Mouse (Mus musculus) kidney, embryonic 14.5 days (tissue): ENCODE measurements around the gene Myl6b. TPM values are rescaled to one million over a fixed set of nuclear protein-coding genes. Genes with fewer than 3 reads are reported as not detected.

ENCODE experiments used
- ATAC-seq: fragments of 200-750 bp; cut with Nextera tagmentation; 2 replicates; pipeline ENCODE4 v1.8.0; 2017; ENCODE audit warnings: moderate number of reproducible peaks, mild to moderate bottlenecking, moderate TSS enrichment, moderate library complexity; ENCODE audit not compliant: low FRiP score, low TSS enrichment
- H3K27ac ChIP-seq: fragments of 300-500 bp; sonication (generic); 2 replicates; pipeline ENCODE4 v1.5.1; 2014; ENCODE audit warnings: low read depth, mild to moderate bottlenecking, low read length, moderate library complexity, mixed read lengths
- H3K27me3 ChIP-seq: fragments of 300-500 bp; sonication (generic); 2 replicates; pipeline ENCODE4 v1.6.1; 2014; ENCODE audit warnings: mild to moderate bottlenecking, low read length; ENCODE audit not compliant: control insufficient read depth, insufficient read depth
- H3K36me3 ChIP-seq: fragments of 300-500 bp; sonication (generic); 2 replicates; pipeline ENCODE4 v1.6.1; 2014; ENCODE audit warnings: low read length, mixed read lengths; ENCODE audit not compliant: control insufficient read depth, insufficient read depth
- H3K4me1 ChIP-seq: fragments of 300-500 bp; sonication (generic); 2 replicates; pipeline ENCODE4 v1.6.1; 2014; ENCODE audit warnings: low read length, mixed read lengths; ENCODE audit not compliant: control insufficient read depth, insufficient read depth
- H3K4me2 ChIP-seq: fragments of 300-500 bp; sonication (generic); replicated peaks from 2 replicates; pipeline ENCODE4 v1.6.1; 2014; ENCODE audit warnings: low read depth, mild to moderate bottlenecking, low read length
- H3K4me3 ChIP-seq: fragments of 300-500 bp; sonication (generic); 2 replicates; pipeline ENCODE4 v1.5.1; 2014; ENCODE audit warnings: mild to moderate bottlenecking, low read length
- H3K9ac ChIP-seq: fragments of 300-500 bp; sonication (generic); 2 replicates; pipeline ENCODE4 v1.6.1; 2014; ENCODE audit warnings: low read depth, mild to moderate bottlenecking, low read length, moderate library complexity
- H3K9me3 ChIP-seq: fragments of 300-500 bp; sonication (generic); 2 replicates; pipeline ENCODE4 v1.6.1; 2016; ENCODE audit warnings: low read length; ENCODE audit not compliant: control insufficient read depth
- WGBS: fragments of 180-500 bp; shearing (Covaris S2); extraction: QIAGEN DNeasy Blood & Tissue Kit; methylation state at CpG from one replicate; pipeline ENCODE4 v1.1.7; 2014; 5-methylcytosine and 5-hydroxymethylcytosine counted together
- polyA plus RNA-seq: library from polyadenylated mRNA; unstranded; fragments of >200 nt; fragmentation: Nextera tagmentation; extraction: Ambion mirVana; gene quantifications from 2 replicates; pipeline ENCODE4 v1.2.1, GENCODE M21; 2014

The Myl6b gene
- 3.2 and 3.5 TPM in 2 replicates for polyA plus RNA-seq

DNA sequence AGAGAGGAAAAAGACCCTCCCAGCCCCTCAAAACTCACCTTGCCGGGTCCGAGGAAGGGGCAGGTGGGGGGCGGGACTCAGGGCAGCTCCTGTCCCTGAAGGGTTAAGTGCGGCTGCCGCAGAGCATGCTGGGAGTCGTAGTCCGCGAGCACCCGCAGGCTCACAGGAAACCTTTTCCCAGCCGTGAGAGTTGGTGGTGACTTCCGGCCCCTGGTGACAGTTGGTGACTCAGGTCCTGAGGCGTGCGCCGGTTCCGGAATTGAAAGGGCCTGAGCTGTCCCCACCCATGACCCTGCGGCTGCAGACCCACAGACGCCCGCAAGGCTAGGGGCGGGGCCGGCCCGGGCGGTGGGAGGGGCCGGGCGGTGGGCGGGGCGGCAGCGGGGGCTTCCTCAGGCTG lies at the start of gene Myl6b:
Gene Myl6b, minus strand, starts transcription at position 96 of the 400 bp plus-strand sequence.
- H3K4me1 ChIP-seq, result peaks cover 16% of the 10 kb centered on the region
- H3K36me3 ChIP-seq, result no peaks in the 10 kb centered on the region
- H3K27me3 ChIP-seq, result no peaks in the 10 kb centered on the region
- ATAC-seq, result peak; percentile 92
- peak within 1 kb of the TSS; percentile 63 for H3K9ac ChIP-seq
- H3K27ac ChIP-seq, result peak within 1 kb of the TSS; percentile 86
- peak within 1 kb of the TSS; percentile 82 for H3K4me2 ChIP-seq
- no peaks in the 10 kb centered on the region for H3K9me3 ChIP-seq
- H3K4me3 ChIP-seq, result peak within 1 kb of the TSS; percentile 54
- WGBS, result under 1% methylated on average over 27 of the region's 27 CpGs

DNA sequence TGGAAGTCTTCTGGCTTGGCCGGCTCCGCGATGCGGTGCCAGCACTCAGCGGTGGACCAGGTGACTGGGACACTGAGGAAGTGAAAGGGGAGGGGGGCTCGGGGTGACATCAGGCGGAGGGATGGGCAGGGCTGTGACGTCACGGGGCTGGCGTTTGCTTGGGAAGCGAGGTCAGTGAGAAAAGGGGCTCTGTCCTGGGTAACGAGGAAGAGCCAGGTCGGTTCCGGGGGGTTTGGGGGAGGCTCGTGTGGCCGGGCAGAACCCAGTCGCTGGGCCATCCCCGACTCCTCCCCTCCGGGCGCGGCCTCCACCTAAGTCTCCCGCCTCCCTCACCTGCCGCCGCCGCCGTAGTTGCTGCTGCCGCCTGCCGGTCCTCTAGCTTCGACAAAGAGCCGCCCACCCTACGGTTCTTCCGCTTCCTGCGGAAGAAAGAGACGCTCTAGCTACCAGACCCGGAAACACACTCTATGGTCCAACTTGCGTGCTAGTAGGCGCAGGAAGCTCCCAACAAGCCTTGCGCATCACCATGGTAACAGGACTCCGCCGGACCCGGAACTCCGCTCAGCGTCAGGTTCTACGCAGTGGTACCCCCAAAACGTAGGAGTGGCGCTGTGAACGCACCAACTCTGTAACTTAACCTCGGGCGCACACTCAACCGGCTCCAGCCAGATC lies 49.0 kb upstream of the Myl6b start, which contains the start of gene Zc3h10:
Gene Zc3h10, minus strand, starts transcription at position 414 of the 672 bp plus-strand sequence.
- Histone ChIP-seq H3K36me3 (peaks cover 35% of the 10 kb centered on the region), H3K9me3 (no peaks in the 10 kb centered on the region), H3K27ac (peak within 1 kb of the TSS; percentile 99), H3K4me3 (peak within 1 kb of the TSS; percentile 78), H3K4me1 (peaks cover 10% of the 10 kb centered on the region; the same call in 1 of the 2 replicates), H3K27me3 (no peaks in the 10 kb centered on the region), H3K9ac (peak within 1 kb of the TSS; percentile 86), H3K4me2 (peak within 1 kb of the TSS; percentile 80)
- ATAC-seq, result peak; percentile 91
- WGBS, result under 1% methylated on average over 50 of the region's 50 CpGs

DNA sequence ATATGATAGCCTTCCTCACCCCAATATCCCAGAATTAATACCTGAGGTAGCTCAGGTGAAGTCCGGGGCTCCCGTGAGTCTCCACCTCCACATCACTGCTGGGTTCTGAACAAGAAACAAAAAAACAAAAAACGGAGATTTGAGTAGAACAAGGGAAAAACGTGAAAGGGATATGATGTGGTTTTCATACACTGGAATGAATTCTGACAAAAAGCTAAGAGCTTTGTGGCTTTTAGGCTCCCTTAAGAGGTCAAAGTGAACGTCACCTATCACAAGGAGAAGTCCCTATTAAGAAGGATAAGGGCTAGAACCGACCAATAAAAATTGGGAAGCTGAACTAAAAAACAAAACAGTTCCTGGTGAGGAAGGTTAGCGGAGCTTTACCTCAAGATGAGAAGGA lies 48.3 kb upstream of the Myl6b start:
- Histone ChIP-seq H3K36me3 (peaks cover 38% of the 10 kb centered on the region), H3K27ac (peak overlapping the region; percentile 92), H3K27me3 (no peaks in the 10 kb centered on the region), H3K4me2 (peak overlapping the region; percentile 80), H3K9ac (peak overlapping the region; percentile 67), H3K4me1 (peaks cover 10% of the 10 kb centered on the region; the same call in 1 of the 2 replicates), H3K9me3 (no peaks in the 10 kb centered on the region), H3K4me3 (peak overlapping the region; percentile 78)
- 29% methylated on average over 7 of the region's 7 CpGs for WGBS
- no peak for ATAC-seq

DNA sequence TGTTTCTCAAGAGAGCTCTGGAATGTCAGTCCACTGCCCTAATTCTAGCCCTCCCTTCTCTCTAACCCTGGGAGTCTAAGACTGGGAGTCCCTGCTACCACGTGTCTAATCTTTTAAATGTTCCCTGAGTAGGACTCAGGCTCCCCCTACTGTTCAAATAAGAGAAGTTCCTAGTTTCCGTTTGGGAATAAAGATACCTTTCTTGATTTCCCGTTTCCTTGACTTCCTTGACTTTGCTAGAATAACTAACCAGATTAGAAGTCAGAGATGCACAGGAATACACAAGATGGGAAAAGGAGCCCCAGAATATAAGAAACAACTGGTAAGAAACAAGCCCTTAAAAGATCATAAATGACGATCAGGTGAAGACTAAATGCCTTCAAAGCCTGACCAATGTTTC lies 47.9 kb upstream of the Myl6b start:
- peak overlapping the region; percentile 67; the same call in 1 of the 2 replicates for H3K9ac ChIP-seq
- H3K27me3 ChIP-seq, result no peaks in the 10 kb centered on the region
- ATAC-seq, result no peak
- H3K9me3 ChIP-seq, result no peaks in the 10 kb centered on the region
- peaks cover 38% of the 10 kb centered on the region for H3K36me3 ChIP-seq
- H3K27ac ChIP-seq, result peak overlapping the region; percentile 92; the same call in 1 of the 2 replicates
- 14% methylated on average over 4 of the region's 4 CpGs for WGBS
- peak overlapping the region; percentile 78 for H3K4me3 ChIP-seq
- H3K4me1 ChIP-seq, result peaks cover 10% of the 10 kb centered on the region; the same call in 1 of the 2 replicates
- peak overlapping the region; percentile 80 for H3K4me2 ChIP-seq

DNA sequence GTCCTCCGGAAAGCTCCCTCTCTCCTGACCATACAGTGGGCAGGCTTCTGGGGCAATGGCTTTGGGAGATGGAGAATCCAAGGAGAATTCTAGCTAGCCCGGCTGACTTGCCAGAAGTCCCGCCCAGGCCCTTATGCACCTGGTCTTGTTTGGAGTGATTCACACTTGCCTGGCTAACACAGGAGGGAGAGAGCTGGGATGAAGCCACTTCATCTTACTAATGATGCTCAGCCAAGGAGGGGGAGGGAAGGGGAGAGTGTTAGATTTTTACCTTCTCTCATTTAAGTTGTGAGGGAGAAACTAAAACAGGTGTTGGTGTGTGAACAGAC lies 47.0 kb upstream of the Myl6b start:
- no peak overlapping the region for H3K4me2 ChIP-seq
- H3K27me3 ChIP-seq, result no peaks in the 10 kb centered on the region
- WGBS, result 89% methylated on average over 3 of the region's 3 CpGs
- H3K4me3 ChIP-seq, result no peak overlapping the region
- H3K9me3 ChIP-seq, result no peaks in the 10 kb centered on the region
- no peak for ATAC-seq
- no peak overlapping the region for H3K9ac ChIP-seq
- peaks cover 10% of the 10 kb centered on the region; the same call in 1 of the 2 replicates for H3K4me1 ChIP-seq
- no peak overlapping the region for H3K27ac ChIP-seq
- H3K36me3 ChIP-seq, result peaks cover 38% of the 10 kb centered on the region

DNA sequence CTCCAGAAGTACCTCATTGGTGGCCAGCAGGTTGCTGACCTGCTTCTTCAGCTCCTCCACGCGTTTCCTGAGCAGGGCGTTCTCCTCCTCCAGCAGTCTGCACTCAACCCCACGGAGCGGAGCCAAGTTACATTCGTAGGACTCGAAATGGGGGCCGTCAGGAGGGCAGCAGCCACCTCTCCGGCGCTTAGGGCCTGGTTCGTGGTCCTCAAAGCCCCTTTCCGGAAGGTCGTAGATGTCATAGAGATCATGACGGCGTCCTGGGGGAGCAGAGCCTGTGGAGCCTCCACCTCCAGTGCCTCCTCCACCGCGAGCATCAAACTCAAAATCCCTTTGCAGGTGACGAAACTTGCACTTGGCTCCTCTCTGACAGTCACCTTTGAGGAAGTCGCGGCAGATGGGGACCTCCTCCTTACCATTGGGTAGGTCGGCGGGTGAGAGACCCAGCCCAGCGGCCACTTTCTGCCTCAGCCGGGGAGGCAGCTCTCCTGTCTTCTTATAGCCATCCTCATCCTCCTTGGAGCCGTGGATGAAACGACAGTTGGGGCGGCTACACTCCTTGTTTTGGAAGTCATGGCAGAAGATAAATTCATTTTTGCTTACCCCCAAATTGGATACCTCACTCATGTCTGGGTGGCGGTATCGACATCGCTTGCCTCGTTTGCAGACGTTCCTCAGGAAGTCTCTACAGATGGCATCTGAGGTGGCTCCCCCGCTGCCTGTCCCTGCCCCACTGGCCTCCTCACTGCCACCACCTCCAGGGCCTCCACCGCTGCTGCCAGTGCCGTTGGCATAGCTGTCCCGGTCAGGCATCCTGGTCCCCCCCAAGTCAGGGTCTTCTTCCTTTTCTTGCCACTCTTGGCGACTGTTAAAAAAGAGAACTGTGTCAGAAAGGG lies 46.4 kb upstream of the Myl6b start:
- ATAC-seq, result no peak
- H3K9me3 ChIP-seq, result no peaks in the 10 kb centered on the region
- H3K27ac ChIP-seq, result no peak overlapping the region
- no peak overlapping the region for H3K4me2 ChIP-seq
- no peak overlapping the region for H3K9ac ChIP-seq
- H3K4me1 ChIP-seq, result peaks cover 10% of the 10 kb centered on the region; the same call in 1 of the 2 replicates
- no peak overlapping the region for H3K4me3 ChIP-seq
- H3K27me3 ChIP-seq, result no peaks in the 10 kb centered on the region
- peaks cover 38% of the 10 kb centered on the region for H3K36me3 ChIP-seq
- 95% methylated on average over 37 of the region's 37 CpGs for WGBS

DNA sequence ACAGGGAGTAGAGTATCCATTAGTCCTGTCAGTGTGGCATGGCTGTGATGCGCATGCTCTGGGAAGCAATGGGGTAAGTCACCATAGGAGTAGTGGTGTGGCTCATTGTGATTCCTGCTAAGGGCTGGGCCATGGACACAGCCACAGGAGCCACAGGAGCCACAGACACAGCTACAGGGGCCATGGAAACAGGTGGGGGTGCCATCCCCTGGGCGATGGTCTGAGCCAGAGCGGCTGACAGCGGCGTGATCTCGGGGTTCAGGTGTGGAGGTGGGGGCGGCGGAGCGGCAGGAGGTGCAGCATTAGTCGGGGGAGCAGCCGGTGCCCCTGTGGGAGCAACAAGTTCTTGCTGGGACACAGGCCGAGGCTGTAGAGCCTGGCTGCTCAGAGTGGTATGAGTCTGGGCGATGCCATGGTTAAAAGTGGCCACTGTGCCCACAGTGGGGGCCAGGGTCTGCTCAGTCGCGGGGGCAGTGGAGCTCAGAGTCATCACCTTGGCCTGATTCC lies 45.7 kb upstream of the Myl6b start:
- Histone ChIP-seq H3K9me3 (no peaks in the 10 kb centered on the region), H3K9ac (no peak overlapping the region), H3K27ac (no peak overlapping the region), H3K4me2 (no peak overlapping the region), H3K27me3 (no peaks in the 10 kb centered on the region), H3K4me3 (no peak overlapping the region), H3K36me3 (peaks cover 38% of the 10 kb centered on the region), H3K4me1 (peaks cover 10% of the 10 kb centered on the region; the same call in 1 of the 2 replicates)
- ATAC-seq, result no peak
- WGBS, result 97% methylated on average over 15 of the region's 15 CpGs

DNA sequence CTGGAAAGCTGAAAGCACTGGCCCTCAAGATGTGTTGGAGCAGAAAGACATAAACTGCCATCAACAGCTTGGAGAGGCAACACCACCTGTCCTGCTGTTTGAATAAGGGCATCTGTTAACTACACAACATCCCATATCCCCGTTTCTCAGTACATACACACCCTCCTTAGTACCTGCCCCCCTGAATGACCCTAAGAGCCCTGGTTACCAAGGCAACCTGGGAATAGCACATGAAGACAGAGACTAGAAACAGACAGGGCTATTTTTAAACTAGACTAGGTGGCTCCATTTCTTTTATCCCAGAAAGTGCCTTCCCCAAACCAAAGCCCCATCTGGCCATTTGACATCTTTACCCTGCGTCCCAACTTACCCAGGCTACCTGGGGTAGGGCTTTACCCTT lies 44.6 kb upstream of the Myl6b start:
- no peak overlapping the region for H3K9ac ChIP-seq
- no peak overlapping the region for H3K27ac ChIP-seq
- H3K9me3 ChIP-seq, result no peaks in the 10 kb centered on the region
- peaks cover 38% of the 10 kb centered on the region for H3K36me3 ChIP-seq
- H3K4me2 ChIP-seq, result no peak overlapping the region
- 79% methylated on average over 2 of the region's 2 CpGs for whole genome bisulfite sequencing
- no peaks in the 10 kb centered on the region for H3K27me3 ChIP-seq
- ATAC-seq, result no peak
- no peak overlapping the region for H3K4me3 ChIP-seq
- peaks cover 10% of the 10 kb centered on the region; the same call in 1 of the 2 replicates for H3K4me1 ChIP-seq
